Mouse (Mus musculus) 416B (cell line): Measurements from ENCODE around the gene E2f6.

Source experiments
- DNase-seq: peaks from one replicate; pipeline ENCODE4 v3.0.0; 2011; ENCODE audit warnings: low read depth

E2f6 gene

DNA sequence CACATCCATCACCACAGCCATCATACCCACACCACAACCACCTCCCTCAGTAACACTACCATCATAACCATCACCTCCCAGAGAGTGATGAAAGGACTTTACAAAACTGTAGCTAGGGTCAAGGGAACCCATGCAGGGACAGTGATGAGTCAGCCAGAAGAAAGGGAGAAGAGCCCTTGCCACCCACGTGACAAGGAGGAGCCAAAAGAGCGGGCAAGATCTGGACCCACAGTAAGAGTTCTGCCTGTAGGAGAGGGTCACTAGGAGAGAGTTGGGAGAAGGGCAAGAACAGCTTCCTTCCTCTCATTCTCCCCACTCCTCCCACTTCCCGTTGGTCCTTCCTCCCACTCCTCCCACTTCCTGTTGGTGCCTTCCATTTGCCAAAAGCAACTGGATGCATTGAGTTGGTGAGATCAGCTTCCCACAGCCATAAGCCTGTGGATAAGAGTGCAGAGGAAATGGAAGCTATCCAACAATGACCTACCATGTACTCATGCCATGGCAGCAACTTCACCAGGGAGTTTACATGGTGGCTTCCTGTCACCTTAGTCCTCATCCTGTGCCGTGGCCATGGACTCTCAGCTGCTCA is 36.5 kb downstream of the E2f6 start:
- peak; percentile 44 for DNase-seq

DNA sequence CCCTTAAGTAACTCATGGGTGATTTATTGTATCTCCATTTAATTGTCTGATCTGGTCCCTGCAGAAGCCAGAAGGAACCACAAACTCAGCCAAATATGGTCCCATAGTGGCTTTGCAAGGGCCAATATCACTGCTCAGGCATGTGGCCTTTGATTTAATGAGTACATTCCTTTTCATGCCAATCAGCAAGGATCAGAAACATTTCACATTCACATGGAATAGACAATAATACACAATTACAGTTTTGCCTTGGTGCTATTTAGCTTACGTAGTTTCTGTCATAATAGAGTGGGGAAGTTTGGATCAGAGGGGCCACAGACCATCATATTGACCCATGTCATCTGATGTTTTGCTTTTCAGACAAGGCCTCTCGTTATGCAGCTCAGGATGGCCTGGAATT is 37.7 kb downstream of the E2f6 start:
- DNase-seq = no peak

- DNase-seq = peak; percentile 39
Observed at GRCm38 (mm10) chr12:16849821-16850220, 39.1 kb downstream of the E2f6 start.

- DNase-seq = no peak
Observed at GRCm38 (mm10) chr12:16850431-16851375, 39.9 kb downstream of the E2f6 start.

- peak; percentile 93 for DNase-seq
Observed at GRCm38 (mm10) chr12:16853431-16854165, 42.8 kb downstream of the E2f6 start.

DNA sequence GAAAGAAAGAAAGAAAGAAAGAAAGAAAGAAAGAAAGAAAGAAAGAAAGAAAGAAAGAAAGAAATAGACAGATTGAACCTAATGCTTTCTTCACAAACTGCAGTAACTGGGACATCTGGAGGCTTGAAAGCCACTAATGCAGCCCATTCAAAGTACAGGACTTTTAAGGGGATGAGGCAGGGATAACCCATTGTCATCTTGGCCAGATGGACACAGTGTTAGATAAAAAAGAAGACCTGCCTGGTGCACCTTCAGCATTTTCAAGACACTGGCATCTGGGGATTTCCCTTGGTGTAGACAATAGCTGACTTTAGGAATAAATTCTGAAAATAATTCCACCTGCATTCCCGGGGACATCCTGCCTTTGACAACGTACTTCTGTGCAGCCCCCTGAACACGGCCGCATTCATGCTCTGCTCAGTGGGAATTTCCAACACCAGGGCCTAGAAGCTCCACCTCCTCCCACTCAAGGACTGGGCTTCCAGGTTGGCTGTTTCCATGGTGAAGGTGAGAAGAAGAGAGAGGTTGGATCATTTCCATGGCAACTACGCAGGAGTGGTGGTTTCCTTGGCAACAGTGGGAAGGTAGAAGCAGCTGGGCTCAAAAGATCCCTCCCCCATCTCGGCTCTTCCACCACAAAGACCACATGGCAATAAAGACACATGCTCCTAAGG is 45.0 kb downstream of the E2f6 start:
- no peak for DNase-seq

DNA sequence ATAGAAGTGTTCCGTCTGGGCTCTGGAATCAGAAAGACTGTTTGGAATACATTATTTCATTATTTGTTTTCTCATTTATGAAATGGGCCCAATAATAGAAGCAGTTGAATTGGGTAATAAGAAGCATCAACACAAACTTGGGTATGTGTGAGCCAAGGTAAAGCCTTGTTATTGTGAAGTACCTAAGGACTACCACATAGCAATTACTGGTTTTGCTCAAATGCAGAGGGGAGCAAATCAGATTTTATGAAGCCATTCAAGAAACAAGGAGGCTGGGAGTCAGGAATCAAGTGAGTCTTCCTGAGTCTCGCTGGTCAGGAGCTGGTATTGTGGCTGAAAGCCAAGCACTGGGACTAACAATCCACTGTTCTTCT is 45.5 kb downstream of the E2f6 start:
- DNase-seq = no peak

- no peak for DNase-seq
Observed at GRCm38 (mm10) chr12:16858081-16858480, 47.3 kb downstream of the E2f6 start.

DNA sequence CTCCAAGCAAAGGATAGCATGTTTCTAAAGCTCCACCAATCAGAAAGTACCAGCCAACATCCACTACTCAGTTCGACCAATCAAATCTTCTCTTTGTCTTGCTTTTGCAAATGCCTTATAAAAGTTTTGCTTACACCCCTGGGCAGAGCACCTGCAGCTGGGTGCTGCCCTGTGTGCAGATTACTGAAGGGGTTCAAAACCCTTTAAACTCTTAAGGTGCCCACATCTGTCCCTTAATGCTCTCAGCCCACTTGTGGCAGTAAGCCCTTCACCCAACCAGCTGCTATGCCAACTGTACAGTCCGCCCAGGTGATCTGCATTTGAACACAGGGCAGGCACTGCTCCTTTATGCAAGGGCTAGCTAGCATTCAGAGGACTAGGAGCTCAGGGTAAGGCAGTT is 49.0 kb downstream of the E2f6 start:
- DNase-seq = no peak

GRCm38 (mm10) chr12:16860533-16860932 is 49.8 kb downstream of the E2f6 start:
- DNase-seq = no peak

DNA sequence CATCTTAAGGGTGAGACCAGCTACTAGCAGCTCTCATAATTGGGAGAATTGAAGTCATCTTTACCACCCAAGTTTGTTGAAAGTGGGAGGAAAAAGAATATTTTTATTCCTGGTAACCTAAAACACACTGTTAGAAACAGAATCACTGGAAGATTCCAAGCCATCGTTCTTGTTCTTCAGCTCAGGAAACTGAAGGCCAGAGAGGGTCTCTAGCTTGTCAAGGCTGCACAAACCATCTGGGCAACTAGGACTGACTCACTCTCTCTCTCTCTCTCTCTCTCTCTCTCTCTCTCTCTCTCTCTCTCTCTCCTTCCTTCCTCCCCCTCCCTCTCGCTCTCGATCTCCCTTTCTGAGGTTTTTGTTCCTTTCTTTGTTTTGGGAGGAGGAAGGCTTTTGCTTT is 50.2 kb downstream of the E2f6 start:
- no peak for DNase-seq

GRCm38 (mm10) chr12:16864477-16864876 is 53.7 kb downstream of the E2f6 start:
- no peak for DNase-seq

DNA sequence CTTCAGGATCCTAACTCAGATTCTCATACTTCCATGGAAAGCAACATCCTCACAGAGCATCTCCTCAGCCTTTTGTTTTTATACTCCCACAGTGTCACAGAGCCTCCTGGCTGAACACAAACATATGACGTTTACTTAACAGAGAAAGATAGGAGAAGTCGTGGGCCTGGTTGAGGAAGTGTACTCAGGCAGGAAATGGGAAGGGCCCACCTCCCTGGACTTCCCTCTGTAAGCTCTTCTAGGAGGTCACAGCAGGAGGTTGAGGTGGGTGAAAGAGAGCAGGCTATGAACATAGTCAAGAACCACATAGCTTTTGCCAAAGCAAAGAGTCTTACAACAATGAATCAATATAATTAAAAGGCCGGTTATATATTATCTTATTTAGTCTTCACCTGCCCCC is 55.1 kb downstream of the E2f6 start:
- no peak for DNase-seq

DNA sequence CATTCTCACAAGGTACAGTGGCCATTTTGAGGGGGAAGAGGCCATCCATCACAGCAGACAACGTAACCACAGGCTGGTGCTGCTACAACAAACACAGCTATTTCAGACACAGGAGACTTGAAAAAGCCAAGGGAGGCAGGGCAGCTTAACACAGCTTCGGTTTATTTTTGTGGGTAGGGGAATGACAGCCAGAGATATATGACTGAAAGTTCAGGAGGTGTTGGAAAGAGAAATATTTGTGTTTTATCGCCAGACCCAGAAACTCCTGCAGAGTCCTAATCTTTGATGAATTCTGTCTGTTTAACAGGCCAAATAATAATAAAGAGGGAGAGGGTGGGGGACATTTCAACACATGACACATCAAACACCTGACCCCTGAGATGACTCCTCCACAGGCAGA is 55.7 kb downstream of the E2f6 start:
- DNase-seq = no peak

GRCm38 (mm10) chr12:16867306-16867705 is 56.5 kb downstream of the E2f6 start:
- DNase-seq = no peak

DNA sequence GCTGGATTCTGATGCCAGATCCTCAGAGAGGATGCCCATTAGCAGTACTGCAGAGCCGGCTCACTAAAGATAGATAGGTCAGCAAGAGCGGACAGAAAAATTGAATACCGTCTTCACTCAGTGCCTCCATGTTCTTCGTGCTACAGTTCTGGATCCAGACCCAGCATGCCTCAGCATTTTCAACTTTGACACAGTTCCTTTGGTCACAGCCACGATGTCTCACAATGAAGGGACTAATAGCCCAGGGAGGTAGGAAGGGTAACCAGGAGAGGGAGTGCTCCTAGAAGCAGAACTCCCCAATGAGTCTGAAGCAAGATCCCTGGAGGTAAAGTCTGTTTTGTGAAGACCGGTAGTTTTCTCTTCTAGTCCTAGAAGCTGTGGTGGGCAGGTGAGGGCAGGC is 57.9 kb downstream of the E2f6 start:
- DNase-seq = no peak

DNA sequence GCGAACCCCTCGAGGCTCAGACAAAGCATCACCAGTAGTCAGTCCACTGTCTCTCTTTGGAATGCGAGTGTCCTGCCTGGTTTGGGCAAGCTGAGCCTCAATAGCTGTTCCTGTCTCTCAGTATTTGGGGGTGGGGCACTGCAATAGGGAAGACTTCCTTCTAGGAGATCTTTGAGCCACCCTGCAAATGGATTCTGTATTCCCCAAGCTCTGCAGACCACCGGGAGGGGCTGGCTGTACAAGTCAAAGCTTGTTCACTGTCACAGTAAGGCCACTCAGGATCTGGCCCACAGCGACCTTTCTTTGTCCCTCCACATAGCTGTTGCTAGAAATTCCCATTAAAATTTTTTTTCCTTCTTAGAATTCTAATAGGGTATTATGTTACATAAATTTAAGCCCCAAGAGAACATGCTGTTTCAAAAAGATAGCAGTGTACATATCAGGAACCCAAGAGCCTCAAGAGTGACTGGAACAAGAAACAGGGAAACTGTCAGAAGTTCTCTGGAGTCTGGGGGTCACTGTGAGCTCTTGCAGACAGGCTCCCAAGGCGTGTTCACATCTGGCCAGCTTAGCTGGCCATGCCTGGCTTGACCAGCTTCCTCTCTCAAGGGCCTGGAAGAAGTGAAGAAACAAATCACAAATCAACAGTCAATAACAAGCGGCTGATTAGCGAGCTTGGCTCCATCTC is 58.5 kb downstream of the E2f6 start:
- no peak for DNase-seq

GRCm38 (mm10) chr12:16869870-16870404 is 59.2 kb downstream of the E2f6 start:
- DNase-seq = no peak

DNA sequence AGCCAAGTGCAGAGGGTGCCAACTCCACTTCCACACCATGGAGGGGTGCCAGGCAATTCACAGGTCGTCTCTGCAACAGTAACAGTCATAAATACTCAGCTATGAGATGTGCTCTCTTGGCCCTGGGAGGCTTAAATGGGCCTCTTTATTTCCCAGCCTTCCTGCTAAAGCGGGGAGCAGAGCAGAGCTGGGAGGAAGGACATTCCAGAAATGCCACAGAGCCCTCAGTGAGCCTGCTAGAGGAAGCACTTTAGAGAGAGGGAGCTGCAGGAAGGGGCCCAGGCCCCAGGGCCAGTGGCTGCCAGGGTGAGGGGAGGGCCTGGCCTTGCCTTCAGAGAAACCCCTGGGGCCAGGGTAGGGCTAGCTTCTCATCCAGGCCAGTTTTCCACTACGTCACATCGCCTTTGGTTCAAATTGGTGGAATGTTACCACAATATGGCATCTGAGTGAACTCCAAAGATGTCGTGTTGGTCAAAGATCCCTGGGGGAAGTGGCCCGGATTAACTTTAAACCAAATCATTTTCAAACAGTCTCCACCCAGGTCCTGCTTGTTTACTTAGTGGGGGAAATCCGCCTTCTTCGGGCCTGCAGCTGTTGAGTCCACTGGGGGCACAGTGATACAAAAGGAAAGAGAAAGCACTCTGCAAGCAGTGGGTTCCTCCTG is 59.8 kb downstream of the E2f6 start:
- DNase-seq = no peak

DNA sequence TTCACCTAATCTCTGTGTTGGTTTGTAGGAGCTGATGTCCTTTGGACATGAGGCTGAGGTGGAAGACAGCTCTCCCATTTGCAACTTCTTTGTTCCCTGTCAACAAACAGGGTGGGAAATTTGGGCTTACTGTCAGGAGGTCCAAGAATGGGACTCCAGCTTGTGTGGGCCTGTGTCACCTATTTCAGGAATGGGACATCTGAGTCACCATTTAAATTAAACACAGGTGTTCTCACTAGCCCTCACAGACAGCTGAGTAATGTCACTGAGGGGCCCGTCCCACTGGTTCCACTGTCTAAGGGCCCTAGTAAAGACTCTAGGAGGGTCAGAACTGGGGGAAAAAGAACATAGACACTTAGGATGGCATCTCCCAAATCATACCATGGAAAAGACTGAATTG is 61.2 kb downstream of the E2f6 start:
- no peak for DNase-seq

DNA sequence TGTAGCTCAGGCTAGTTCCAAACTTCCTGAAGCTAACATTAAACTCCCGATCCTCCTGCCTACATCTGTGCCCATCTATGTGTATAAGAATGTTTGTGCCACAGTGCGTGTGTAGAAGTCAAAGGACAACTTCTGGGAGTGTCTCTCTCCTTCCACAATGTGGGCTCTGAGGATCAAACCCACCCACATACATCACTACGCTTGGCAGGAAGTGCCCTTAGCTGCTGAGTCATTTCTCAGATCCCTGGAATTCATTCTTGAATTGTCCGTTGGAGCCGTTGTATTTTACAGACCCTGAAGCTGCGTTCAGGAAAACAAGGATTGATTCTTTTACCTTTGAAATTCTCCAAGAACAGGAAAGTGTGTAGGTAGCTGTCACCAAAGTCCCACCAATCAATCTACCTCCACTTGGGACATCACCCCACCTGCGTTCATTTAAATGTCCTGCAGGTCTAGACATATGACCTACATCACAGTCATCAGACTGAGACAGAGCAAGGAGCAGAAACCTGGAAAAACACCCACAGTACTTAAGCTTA is 62.2 kb downstream of the E2f6 start:
- no peak for DNase-seq
